Mouse (Mus musculus) olfactory bulb, adult 2 months (tissue): ENCODE measurements around the gene Mapk6. TPM values are rescaled to one million over a fixed set of nuclear protein-coding genes. Genes with fewer than 3 reads are reported as not detected.
A peak's percentile ranks its signal among the peaks of the same experiment; 100 is the strongest.
"Not testable (repeated sequence)": the region's sequence is repeated elsewhere in the genome, so short reads cannot be mapped to it uniquely, and the experiment has no call there.

Source experiments
- H3K27ac ChIP-seq: fragments of 200-500 bp; 2 replicates; pipeline ENCODE4 v1.5.1; 2012; ENCODE audit warnings: low read depth, low read length; ENCODE audit not compliant: insufficient read depth
- H3K4me1 ChIP-seq: fragments of 200-500 bp; 2 replicates; pipeline ENCODE4 v1.6.1; 2012; ENCODE audit warnings: low read length; ENCODE audit not compliant: control insufficient read depth, insufficient read depth
- H3K4me3 ChIP-seq: fragments of 200-500 bp; 2 replicates; pipeline ENCODE4 v1.5.1; 2012; ENCODE audit warnings: mild to moderate bottlenecking, low read depth, low read length, moderate library complexity; ENCODE audit not compliant: insufficient read depth
- CTCF ChIP-seq: fragments of 200-500 bp; IDR thresholded peaks from 2 replicates; pipeline ENCODE4 v1.5.1; 2012; ENCODE audit warnings: low read depth, mild to moderate bottlenecking, low read length, moderate library complexity; ENCODE audit not compliant: insufficient read depth
- POLR2A ChIP-seq: fragments of 200-500 bp; IDR thresholded peaks from 2 replicates; pipeline ENCODE4 v1.6.1; 2012; ENCODE audit warnings: mild to moderate bottlenecking, low read depth, low read length, moderate library complexity; ENCODE audit not compliant: insufficient read depth
- WGBS: fragments of 180-500 bp; shearing (Covaris S2); methylation state at CpG from one replicate; pipeline ENCODE4 v1.1.7; 2018; 5-methylcytosine and 5-hydroxymethylcytosine counted together
- polyA plus RNA-seq: library from polyadenylated mRNA; stranded (reverse); fragments of >200 nt; gene quantifications from 2 replicates; pipeline ENCODE4 v1.2.4, GENCODE M21; 2012; ENCODE audit warnings: low replicate concordance; ENCODE audit not compliant: missing spikeins, insufficient read depth, insufficient read length

Gene Mapk6
- polyA plus RNA-seq = not detected in 2 replicates

GRCm38 (mm10) chr9:75409852-75410378, at the start of gene Mapk6:
Gene Mapk6 (minus strand): TSS chr9:75410005.
- peaks cover 6% of the 10 kb centered on the region for H3K4me1 ChIP-seq
- WGBS = under 1% methylated on average over 58 of the region's 58 CpGs
- peak within 1 kb of the TSS; percentile 94 for H3K27ac ChIP-seq
- H3K4me3 ChIP-seq = peak within 1 kb of the TSS; percentile 95
- TF ChIP-seq POLR2A (peak; percentile 65; the same call in 1 of the 2 replicates), CTCF (no peak)

GRCm38 (mm10) chr9:75455684-75456083, 45.9 kb upstream of the Mapk6 start:
- 53% methylated on average over 10 of the region's 10 CpGs for WGBS

DNA sequence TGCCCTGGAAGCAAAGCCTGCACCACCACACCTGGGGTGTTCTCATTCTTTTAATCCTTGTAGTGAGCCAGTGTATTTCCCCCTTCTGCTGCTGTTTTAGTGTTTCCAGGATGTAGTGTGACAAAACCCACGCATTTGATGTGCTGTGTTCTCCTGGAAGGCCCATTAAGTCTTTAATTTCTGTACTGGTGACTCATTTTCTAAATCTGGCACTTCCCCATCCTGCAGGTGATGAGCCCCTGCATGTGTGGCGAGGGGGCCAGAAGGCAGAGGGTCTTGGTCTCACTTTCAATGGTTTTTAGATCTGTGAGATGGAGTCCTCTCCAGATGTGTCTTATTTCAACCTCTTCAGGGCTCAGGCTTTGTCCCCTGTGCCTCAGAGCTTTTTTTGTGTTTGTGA, 44.2 kb upstream of the Mapk6 start:
- Histone ChIP-seq H3K4me1 (peaks cover 22% of the 10 kb centered on the region), H3K4me3 (no peak overlapping the region), H3K27ac (peak overlapping the region; percentile 88)
- WGBS = 43% methylated on average over 2 of the region's 2 CpGs
- TF ChIP-seq CTCF = no peak
- no peak for TF ChIP-seq POLR2A

More at GRCm38 (mm10) chr9:75455684-75456083, 45.9 kb upstream of the Mapk6 start:
- Histone ChIP-seq H3K4me3 (no peak overlapping the region), H3K27ac (peak overlapping the region; percentile 88), H3K4me1 (peaks cover 22% of the 10 kb centered on the region)
- TF ChIP-seq POLR2A (no peak), CTCF (no peak)

GRCm38 (mm10) chr9:75448021-75448420, 38.2 kb upstream of the Mapk6 start:
- H3K27ac ChIP-seq = no peak overlapping the region

DNA sequence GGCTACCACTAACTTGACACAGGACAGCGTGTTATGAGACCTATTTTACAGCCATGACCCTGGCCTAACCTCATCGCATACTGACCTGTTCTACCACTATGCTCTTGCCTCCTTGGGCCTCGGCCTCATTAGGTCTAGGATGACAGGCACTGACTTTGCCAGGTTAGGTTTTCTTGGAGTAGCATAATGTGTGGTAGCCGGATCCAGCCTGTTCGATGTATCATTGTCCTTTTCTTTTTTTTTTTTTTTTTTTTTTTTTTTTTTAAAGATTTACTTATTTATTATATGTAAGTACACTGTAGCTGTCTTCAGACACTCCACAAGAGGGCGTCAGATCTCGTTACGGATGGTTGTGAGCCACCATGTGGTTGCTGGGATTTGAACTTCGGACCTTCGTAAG, 36.8 kb upstream of the Mapk6 start:
- H3K27ac ChIP-seq, H3K4me1 ChIP-seq, H3K4me3 ChIP-seq: not testable (repeated sequence)
- WGBS = 85% methylated on average over 10 of the region's 10 CpGs

More at GRCm38 (mm10) chr9:75448021-75448420, 38.2 kb upstream of the Mapk6 start:
- no peak for TF ChIP-seq CTCF
- no peak for TF ChIP-seq POLR2A
- Histone ChIP-seq H3K4me3 (no peak overlapping the region), H3K4me1 (no peaks in the 10 kb centered on the region)
- WGBS = 90% methylated on average over 3 of the region's 3 CpGs

- H3K4me3 ChIP-seq = no peak overlapping the region
- H3K27ac ChIP-seq = no peak overlapping the region
- H3K4me1 ChIP-seq = no peaks in the 10 kb centered on the region
- 91% methylated on average over 15 of the region's 15 CpGs for WGBS
- no peak for TF ChIP-seq POLR2A
- TF ChIP-seq CTCF = no peak
Measured at GRCm38 (mm10) chr9:75444981-75445380, 35.2 kb upstream of the Mapk6 start.

GRCm38 (mm10) chr9:75441691-75442131, 31.9 kb upstream of the Mapk6 start:
- under 1% methylated on average over 31 of the region's 31 CpGs for WGBS
- Histone ChIP-seq H3K4me3 (peak overlapping the region; percentile 81), H3K4me1 (no peaks in the 10 kb centered on the region), H3K27ac (no peak overlapping the region; the same call in 1 of the 2 replicates)
- TF ChIP-seq CTCF = no peak
- TF ChIP-seq POLR2A = no peak

GRCm38 (mm10) chr9:75440796-75441666, 31.2 kb upstream of the Mapk6 start, which contains the start of gene Leo1:
Gene Leo1 (plus strand): TSS chr9:75441524.
- TF ChIP-seq POLR2A (peak; percentile 39; the same call in 1 of the 2 replicates), CTCF (no peak)
- H3K4me3 ChIP-seq = peak within 1 kb of the TSS; percentile 81
- H3K27ac ChIP-seq = peak within 1 kb of the TSS; percentile 81
- under 1% methylated on average over 45 of the region's 45 CpGs for WGBS
- H3K4me1 ChIP-seq = 0 out of 2 replicates have a peak, but pooled peaks cover under 1% of the 10 kb centered on the region

GRCm38 (mm10) chr9:75437653-75438385, 28.0 kb upstream of the Mapk6 start:
- 46% methylated on average over 6 of the region's 6 CpGs for WGBS
- TF ChIP-seq POLR2A = no peak
- no peak for TF ChIP-seq CTCF
- Histone ChIP-seq H3K27ac (no peak overlapping the region), H3K4me3 (no peak overlapping the region), H3K4me1 (peaks cover 9% of the 10 kb centered on the region)
